Mouse (Mus musculus): ENCODE results near the gene Gli1.

- no peak for TF ChIP-seq POLR2A (IDR thresholded peaks at IDR 0.05; ENCODE audit: low read depth, low read length)
- no peak for TF ChIP-seq CTCF (conservative IDR thresholded peaks at IDR 0.05; ENCODE audit: insufficient read depth, insufficient read length, low read depth, low read length)
Observed at GRCm38 (mm10) chr10:127310523-127311475, 31.0 kb downstream of the Gli1 start.

All from kidney, adult 2 months (tissue).